Mouse (Mus musculus): ENCODE measurements around the gene Csnka2ip. TPM values are rescaled to one million over a fixed set of nuclear protein-coding genes. Genes with fewer than 3 reads are reported as not detected.

Csnka2ip gene
- not detected in 2 replicates for polyA plus RNA-seq (2015; fragmentation: Nextera tagmentation; extraction: Ambion mirVana)

DNA sequence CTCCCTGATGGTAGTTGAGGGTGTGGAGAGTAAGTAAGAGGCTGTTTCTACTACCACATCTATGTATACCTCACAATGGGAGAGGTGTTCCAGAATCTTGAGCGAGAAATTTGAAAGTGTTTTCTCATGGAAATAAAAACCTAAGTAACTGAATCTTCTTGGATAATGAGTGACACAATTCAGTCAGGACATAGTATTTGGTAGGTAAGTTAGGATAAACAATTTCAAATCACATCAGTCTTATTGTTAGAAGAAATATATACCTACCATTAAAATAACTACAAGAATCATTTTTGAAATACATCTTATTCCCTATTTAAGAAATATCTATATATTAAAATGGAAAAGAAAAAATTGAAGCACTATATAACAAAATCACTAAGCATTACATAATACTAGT lies at the start of gene Csnka2ip:
Csnka2ip (minus strand) TSS at position 101 of the 400 bp plus-strand sequence.
- ATAC-seq (ENCODE audit: insufficient read depth, low FRiP score, low read depth), result no peak
- WGBS, result 88% methylated on average over 1 of the region's 1 CpGs
- no peak within 1 kb of the TSS for H3K27ac ChIP-seq
- no peak within 1 kb of the TSS for H3K9ac ChIP-seq
- no peak within 1 kb of the TSS for H3K4me3 ChIP-seq (replicated peaks)
- H3K36me3 ChIP-seq, result no peaks in the 10 kb centered on the region
- no peaks in the 10 kb centered on the region for H3K4me1 ChIP-seq
- H3K9me3 ChIP-seq, result no peaks in the 10 kb centered on the region
- H3K4me2 ChIP-seq, result no peak within 1 kb of the TSS
- no peaks in the 10 kb centered on the region for H3K27me3 ChIP-seq (replicated peaks)

- H3K9me3 ChIP-seq, result no peaks in the 10 kb centered on the region
- no peaks in the 10 kb centered on the region for H3K4me1 ChIP-seq
- 64% methylated on average over 13 of the region's 13 CpGs for WGBS
- no peak overlapping the region for H3K27ac ChIP-seq
- H3K36me3 ChIP-seq, result no peaks in the 10 kb centered on the region
- no peak for ATAC-seq (ENCODE audit: insufficient read depth, low FRiP score, low read depth)
- no peaks in the 10 kb centered on the region for H3K27me3 ChIP-seq (replicated peaks)
- no peak overlapping the region for H3K4me3 ChIP-seq (replicated peaks)
- no peak overlapping the region for H3K4me2 ChIP-seq
- H3K9ac ChIP-seq, result no peak overlapping the region
These were observed 47.5 kb upstream of the Csnka2ip start for GRCm38 (mm10) chr16:64649594-64650290.

GRCm38 (mm10) chr16:64647771-64648170 lies 45.6 kb upstream of the Csnka2ip start:
- Histone ChIP-seq H3K9ac (no peak overlapping the region), H3K36me3 (no peaks in the 10 kb centered on the region), H3K4me1 (no peaks in the 10 kb centered on the region), H3K4me2 (no peak overlapping the region), H3K4me3 (replicated peaks) (no peak overlapping the region), H3K9me3 (no peaks in the 10 kb centered on the region), H3K27ac (no peak overlapping the region), H3K27me3 (replicated peaks) (no peaks in the 10 kb centered on the region)
- 84% methylated on average over 2 of the region's 2 CpGs for WGBS
- ATAC-seq (ENCODE audit: insufficient read depth, low FRiP score, low read depth), result no peak

DNA sequence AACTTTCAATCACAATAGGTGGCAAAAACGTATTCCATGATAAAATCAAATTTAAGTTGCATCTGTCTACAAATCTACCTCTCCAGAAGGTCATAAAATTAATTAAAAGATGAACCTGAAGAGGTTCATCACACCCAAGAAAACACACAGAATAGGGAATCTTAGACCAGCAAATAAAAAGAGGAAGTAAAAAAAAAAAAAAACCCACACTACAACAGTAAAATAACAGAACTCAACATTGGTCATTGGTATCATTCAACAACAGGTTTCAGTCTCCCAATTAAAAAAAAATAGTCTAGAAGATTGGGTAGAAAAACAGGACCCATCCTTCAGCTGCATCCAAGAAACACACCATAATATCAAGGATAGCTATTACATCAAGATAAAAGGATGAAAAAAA lies 32.9 kb upstream of the Csnka2ip start:
- Histone ChIP-seq H3K4me1 (no peaks in the 10 kb centered on the region), H3K9me3 (no peaks in the 10 kb centered on the region), H3K27me3 (replicated peaks) (no peaks in the 10 kb centered on the region), H3K27ac (no peak overlapping the region), H3K4me3 (replicated peaks) (no peak overlapping the region), H3K9ac (no peak overlapping the region), H3K36me3 (no peaks in the 10 kb centered on the region), H3K4me2 (no peak overlapping the region)
- no peak for ATAC-seq (ENCODE audit: insufficient read depth, low FRiP score, low read depth)
- WGBS, result 68% methylated on average over 1 of the region's 1 CpGs

DNA sequence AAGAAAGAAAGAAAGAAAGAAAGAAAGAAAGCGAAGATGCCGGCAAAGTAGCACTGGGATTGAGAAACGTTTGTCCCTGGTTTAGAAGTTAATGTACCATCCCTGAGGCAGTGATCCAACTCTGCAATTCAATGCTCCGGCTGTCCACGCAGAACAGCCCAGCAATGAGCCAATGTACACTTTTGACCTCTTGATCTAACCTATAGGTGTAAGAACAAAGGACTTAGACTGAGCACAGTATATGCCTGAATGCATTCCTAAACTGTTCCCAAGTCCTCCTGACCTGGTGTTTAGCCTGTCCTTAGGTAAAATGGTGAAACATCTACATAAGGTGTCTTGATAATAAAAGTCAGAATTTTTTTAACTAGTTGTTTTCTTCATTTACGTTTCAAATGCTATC lies 17.9 kb upstream of the Csnka2ip start:
- no peaks in the 10 kb centered on the region for H3K36me3 ChIP-seq
- no peak overlapping the region for H3K4me2 ChIP-seq
- no peaks in the 10 kb centered on the region for H3K9me3 ChIP-seq
- no peak overlapping the region for H3K4me3 ChIP-seq (replicated peaks)
- WGBS, result 86% methylated on average over 6 of the region's 6 CpGs
- H3K27me3 ChIP-seq (replicated peaks), result no peaks in the 10 kb centered on the region
- H3K4me1 ChIP-seq, result no peaks in the 10 kb centered on the region
- no peak for ATAC-seq (ENCODE audit: insufficient read depth, low FRiP score, low read depth)
- no peak overlapping the region for H3K27ac ChIP-seq
- no peak overlapping the region for H3K9ac ChIP-seq

- ATAC-seq (ENCODE audit: insufficient read depth, low FRiP score, low read depth), result no peak
- no peaks in the 10 kb centered on the region for H3K9me3 ChIP-seq
- no peaks in the 10 kb centered on the region for H3K4me1 ChIP-seq
- H3K9ac ChIP-seq, result no peak overlapping the region
- H3K27me3 ChIP-seq (replicated peaks), result no peaks in the 10 kb centered on the region
- no peak overlapping the region for H3K4me2 ChIP-seq
- H3K27ac ChIP-seq, result no peak overlapping the region
- WGBS, result 67% methylated on average over 3 of the region's 3 CpGs
- H3K36me3 ChIP-seq, result no peaks in the 10 kb centered on the region
- no peak overlapping the region for H3K4me3 ChIP-seq (replicated peaks)
These were observed 12.4 kb upstream of the Csnka2ip start for GRCm38 (mm10) chr16:64614648-64615047.

GRCm38 (mm10) chr16:64607793-64608192 lies 5.6 kb upstream of the Csnka2ip start:
- Histone ChIP-seq H3K9ac (no peak overlapping the region), H3K27ac (no peak overlapping the region), H3K4me1 (no peaks in the 10 kb centered on the region), H3K4me2 (no peak overlapping the region), H3K4me3 (replicated peaks) (no peak overlapping the region), H3K27me3 (replicated peaks) (no peaks in the 10 kb centered on the region), H3K36me3 (no peaks in the 10 kb centered on the region), H3K9me3 (no peaks in the 10 kb centered on the region)
- WGBS, result 68% methylated on average over 1 of the region's 1 CpGs
- ATAC-seq (ENCODE audit: insufficient read depth, low FRiP score, low read depth), result no peak

GRCm38 (mm10) chr16:64586825-64587224 lies 15.4 kb downstream of the Csnka2ip start:
- ATAC-seq (ENCODE audit: insufficient read depth, low FRiP score, low read depth), result no peak
- Histone ChIP-seq H3K36me3 (no peaks in the 10 kb centered on the region), H3K9me3 (no peaks in the 10 kb centered on the region), H3K4me3 (replicated peaks) (no peak overlapping the region), H3K4me2 (no peak overlapping the region), H3K27ac (no peak overlapping the region), H3K4me1 (no peaks in the 10 kb centered on the region), H3K27me3 (replicated peaks) (no peaks in the 10 kb centered on the region), H3K9ac (no peak overlapping the region)
- WGBS, result 67% methylated on average over 2 of the region's 2 CpGs

DNA sequence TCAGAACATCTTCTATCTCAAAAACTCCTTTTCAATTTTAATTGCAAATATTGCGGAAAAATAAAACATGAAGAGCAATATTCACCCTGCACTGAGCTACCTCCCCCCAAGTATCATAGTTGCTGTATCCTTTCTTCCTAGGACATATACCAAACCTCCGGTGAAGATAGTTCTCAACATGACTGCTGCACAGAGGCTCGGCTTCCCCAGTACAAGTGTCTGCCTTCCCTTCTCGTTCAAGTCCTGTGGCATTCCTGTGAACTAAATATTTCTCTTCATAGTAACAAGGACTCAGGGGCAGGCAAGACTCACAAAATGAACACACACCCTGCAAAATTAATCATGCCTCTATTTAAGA lies 16.0 kb downstream of the Csnka2ip start:
- no peaks in the 10 kb centered on the region for H3K36me3 ChIP-seq
- 56% methylated on average over 4 of the region's 4 CpGs for WGBS
- ATAC-seq (ENCODE audit: insufficient read depth, low FRiP score, low read depth), result no peak
- H3K4me1 ChIP-seq, result no peaks in the 10 kb centered on the region
- H3K9me3 ChIP-seq, result no peaks in the 10 kb centered on the region
- H3K27me3 ChIP-seq (replicated peaks), result no peaks in the 10 kb centered on the region
- H3K4me2 ChIP-seq, result no peak overlapping the region
- no peak overlapping the region for H3K4me3 ChIP-seq (replicated peaks)
- H3K27ac ChIP-seq, result peak overlapping the region; percentile 12; the same call in 1 of the 2 replicates
- H3K9ac ChIP-seq, result no peak overlapping the region

DNA sequence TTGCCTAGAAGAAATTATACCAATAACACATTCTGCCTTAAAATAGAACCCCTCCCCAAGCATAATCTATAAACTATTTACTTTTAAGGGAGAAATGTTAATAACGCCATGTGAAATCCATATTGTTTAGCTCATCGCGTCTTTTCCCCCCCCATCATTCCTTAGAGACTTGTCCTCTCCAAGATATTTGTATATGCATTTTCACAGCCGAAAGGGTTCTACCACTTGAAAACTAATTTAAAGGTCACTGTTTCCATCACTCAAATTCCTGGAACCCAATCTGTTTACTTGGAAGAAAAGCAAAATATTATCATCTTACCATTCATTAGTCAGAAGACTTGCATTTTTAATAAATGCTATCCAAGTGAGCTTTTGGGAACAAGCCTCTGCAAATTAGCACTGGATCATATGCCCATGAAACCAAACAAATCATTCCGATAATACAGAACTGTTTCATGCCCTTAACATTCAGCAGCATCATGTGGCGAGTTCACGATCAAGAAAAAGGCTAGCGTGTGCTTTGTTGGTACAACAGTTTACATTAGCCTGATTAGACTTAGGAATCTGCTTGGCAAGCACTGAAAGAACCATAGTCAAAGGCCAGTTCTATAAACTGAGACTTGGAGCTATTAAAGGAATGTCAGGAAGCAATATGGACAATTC lies 16.5 kb downstream of the Csnka2ip start:
- ATAC-seq (ENCODE audit: insufficient read depth, low FRiP score, low read depth), result no peak; the same call in 1 of the 2 replicates
- Histone ChIP-seq H3K27ac (peak overlapping the region; percentile 12; the same call in 1 of the 2 replicates), H3K4me3 (replicated peaks) (no peak overlapping the region), H3K27me3 (replicated peaks) (no peaks in the 10 kb centered on the region), H3K9me3 (no peaks in the 10 kb centered on the region), H3K4me1 (no peaks in the 10 kb centered on the region), H3K36me3 (no peaks in the 10 kb centered on the region), H3K9ac (no peak overlapping the region), H3K4me2 (no peak overlapping the region)
- WGBS, result 50% methylated on average over 8 of the region's 8 CpGs

GRCm38 (mm10) chr16:64584591-64584990 lies 17.6 kb downstream of the Csnka2ip start:
- H3K9me3 ChIP-seq, result no peaks in the 10 kb centered on the region
- WGBS, result 58% methylated on average over 4 of the region's 4 CpGs
- H3K36me3 ChIP-seq, result no peaks in the 10 kb centered on the region
- H3K27me3 ChIP-seq (replicated peaks), result no peaks in the 10 kb centered on the region
- H3K9ac ChIP-seq, result no peak overlapping the region
- no peak overlapping the region for H3K4me2 ChIP-seq
- H3K4me1 ChIP-seq, result no peaks in the 10 kb centered on the region
- ATAC-seq (ENCODE audit: insufficient read depth, low FRiP score, low read depth), result no peak
- no peak overlapping the region for H3K27ac ChIP-seq
- H3K4me3 ChIP-seq (replicated peaks), result no peak overlapping the region

GRCm38 (mm10) chr16:64583406-64583805 lies 18.8 kb downstream of the Csnka2ip start:
- Histone ChIP-seq H3K4me2 (no peak overlapping the region), H3K9ac (no peak overlapping the region), H3K9me3 (no peaks in the 10 kb centered on the region), H3K4me3 (replicated peaks) (no peak overlapping the region), H3K27me3 (replicated peaks) (no peaks in the 10 kb centered on the region), H3K4me1 (no peaks in the 10 kb centered on the region), H3K27ac (no peak overlapping the region), H3K36me3 (no peaks in the 10 kb centered on the region)
- WGBS, result 60% methylated on average over 3 of the region's 3 CpGs
- ATAC-seq (ENCODE audit: insufficient read depth, low FRiP score, low read depth), result no peak
